In genomic region chr9:32906233-32906872, GRCm38 (mm10) we compare ENCODE assay signal across 8 mouse cellular contexts.
A peak's percentile ranks its signal among the peaks of the same experiment; 100 is the strongest.
DNase-seq lines count a peak whose midpoint lies in the region; ATAC-seq lines count a peak whose summit lies in the region.
"Had no signal": no experiment of that assay in that cellular context is flagged by ENCODE, and none has a peak within 500 bp of the region (broad histone marks: within the 10 kb centered on the region; RNA-seq: fewer than 3 reads in every experiment).

No protein-coding gene starts in this region.

- peak; percentile 65 for ATAC-seq in CD4-positive, CD25-positive, alpha-beta regulatory T cell, adult 4 months
- peak; percentile 71 for ATAC-seq in liver, embryonic 16.5 days (ENCODE audit: low read depth)
- ATAC-seq in hindbrain, embryonic 12.5 days (ENCODE audit: low FRiP score), result no peak
- ATAC-seq: hindbrain, embryonic 16.5 days had no signal

- DNase-seq in CD4-positive helper T cell, adult 2 months (ENCODE audit: low read depth, low spot score), result peak; percentile 77
- peak; percentile 14 for DNase-seq in heart, postnatal 25 days (ENCODE audit: low spot score)
- DNase-seq in Muller cell, postnatal 12 days (ENCODE audit: inconsistent ontology term), result no peak
- no peak for DNase-seq in embryo, embryonic 10.5 days (ENCODE audit: low spot score)

- no peak overlapping the region for H3K9ac ChIP-seq in liver, embryonic 16.5 days (ENCODE audit: low read depth, low read length)
- no peak overlapping the region for H3K9ac ChIP-seq in hindbrain, embryonic 12.5 days

- no peaks in the 10 kb centered on the region for H3K9me3 ChIP-seq in liver, embryonic 16.5 days (replicated peaks; ENCODE audit: control insufficient read depth, low read length)
- H3K9me3 ChIP-seq in hindbrain, embryonic 12.5 days (replicated peaks), result no peaks in the 10 kb centered on the region

- H3K4me3 ChIP-seq in liver, embryonic 16.5 days (ENCODE audit: low read depth, low read length), result no peak overlapping the region
- H3K4me3 ChIP-seq in hindbrain, embryonic 12.5 days, result no peak overlapping the region

- WGBS in liver, embryonic 16.5 days (ENCODE audit: insufficient replicate concordance), result 11% methylated on average over 8 of the region's 8 CpGs
- 79% methylated on average over 8 of the region's 8 CpGs for WGBS in hindbrain, embryonic 12.5 days

- H3K27me3 ChIP-seq in liver, embryonic 16.5 days (ENCODE audit: control insufficient read depth, insufficient read depth, low read depth, low read length), result no peaks in the 10 kb centered on the region
- H3K27me3 ChIP-seq in hindbrain, embryonic 12.5 days, result no peaks in the 10 kb centered on the region

- no peak overlapping the region for H3K27ac ChIP-seq in liver, embryonic 16.5 days (ENCODE audit: low read length)
- no peak overlapping the region for H3K27ac ChIP-seq in hindbrain, embryonic 12.5 days

- intact Hi-C loops in heart, postnatal 25 days (cut with DNase I), result loop anchor here (1.0 kb wide), 1 partner anchor 27 kb away; no protein-coding TSS in a partner anchor

- H3K4me2 ChIP-seq in liver, embryonic 16.5 days (ENCODE audit: low read depth, low read length), result no peak overlapping the region
- no peak overlapping the region for H3K4me2 ChIP-seq in hindbrain, embryonic 12.5 days (replicated peaks)

- no peaks in the 10 kb centered on the region for H3K36me3 ChIP-seq in liver, embryonic 16.5 days (ENCODE audit: control insufficient read depth, insufficient read depth)
- no peaks in the 10 kb centered on the region for H3K36me3 ChIP-seq in hindbrain, embryonic 12.5 days

- H3K4me1 ChIP-seq in liver, embryonic 16.5 days (ENCODE audit: control insufficient read depth, low read depth, low read length), result no peaks in the 10 kb centered on the region
- H3K4me1 ChIP-seq in hindbrain, embryonic 12.5 days, result peaks cover 3% of the 10 kb centered on the region; the same call in 1 of the 2 replicates

Comparison
In these comparisons a context has a peak if more than half of its experiments do, and no peak if none do; other contexts are left out.
1. DNase-seq: peak in CD4-positive helper T cell, adult 2 months (single experiment) and heart, postnatal 25 days (single experiment); none in Muller cell, postnatal 12 days (single experiment) and embryo, embryonic 10.5 days (single experiment).